Mouse (Mus musculus): ENCODE data around the gene Ankrd34c.

Gene Ankrd34c

GRCm38 (mm10) chr9:89738295-89738694 is at the start of gene Ankrd34c:
Gene Ankrd34c, minus strand, starts transcription at chr9:89738475.
- no peak for DNase-seq

DNA sequence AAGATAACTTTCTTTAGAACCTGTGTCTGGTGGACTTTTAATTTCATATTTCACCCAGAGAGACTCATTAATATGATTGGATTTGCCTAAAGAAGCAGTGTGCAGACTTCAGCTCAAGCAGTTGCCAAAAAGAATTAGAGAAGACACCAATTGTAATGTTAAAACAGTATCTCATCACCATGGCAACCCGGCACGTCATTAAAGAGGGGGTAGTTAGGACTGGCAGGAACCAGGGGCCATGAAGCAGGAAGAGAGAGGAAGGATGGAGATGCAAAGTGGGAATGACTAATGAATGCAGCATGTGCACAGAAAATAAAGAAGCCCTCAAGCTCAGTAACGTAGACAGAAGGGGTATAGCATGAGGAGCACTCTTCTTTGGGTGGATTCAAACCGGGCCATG is 49.3 kb upstream of the Ankrd34c start:
- DNase-seq = no peak

GRCm38 (mm10) chr9:89781395-89781927 is 43.2 kb upstream of the Ankrd34c start:
- no peak for DNase-seq

GRCm38 (mm10) chr9:89779237-89779636 is 41.0 kb upstream of the Ankrd34c start:
- no peak for DNase-seq

- no peak for DNase-seq
These were observed 32.9 kb upstream of the Ankrd34c start for GRCm38 (mm10) chr9:89771153-89771552.

- no peak for DNase-seq
These were observed 23.7 kb upstream of the Ankrd34c start for GRCm38 (mm10) chr9:89762017-89762416.

- DNase-seq = no peak
These were observed 20.3 kb upstream of the Ankrd34c start for GRCm38 (mm10) chr9:89758569-89758968.

- DNase-seq = no peak
These were observed 19.9 kb upstream of the Ankrd34c start for GRCm38 (mm10) chr9:89758139-89758538.

DNA sequence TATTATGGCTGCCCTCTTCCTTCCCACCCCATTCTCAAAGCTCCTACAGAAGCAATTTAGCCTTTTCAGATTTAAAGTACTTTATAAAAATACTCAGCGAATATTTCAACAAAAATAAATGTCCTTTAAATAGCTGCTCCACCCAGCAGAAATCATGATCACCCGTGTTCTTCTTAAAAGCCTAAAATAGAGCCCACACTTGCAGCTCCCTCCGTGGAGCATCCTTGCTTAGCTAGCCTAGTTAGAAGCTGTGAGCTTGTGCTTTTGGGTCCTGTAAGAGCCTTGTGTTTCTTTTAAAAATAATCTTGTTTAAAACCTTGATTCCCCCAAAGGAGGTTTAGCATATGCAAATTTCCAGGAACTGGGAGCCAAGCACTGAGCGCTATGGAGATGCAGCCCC is 19.3 kb upstream of the Ankrd34c start:
- no peak for DNase-seq

GRCm38 (mm10) chr9:89740041-89740440 is 1.8 kb upstream of the Ankrd34c start:
- no peak for DNase-seq

DNA sequence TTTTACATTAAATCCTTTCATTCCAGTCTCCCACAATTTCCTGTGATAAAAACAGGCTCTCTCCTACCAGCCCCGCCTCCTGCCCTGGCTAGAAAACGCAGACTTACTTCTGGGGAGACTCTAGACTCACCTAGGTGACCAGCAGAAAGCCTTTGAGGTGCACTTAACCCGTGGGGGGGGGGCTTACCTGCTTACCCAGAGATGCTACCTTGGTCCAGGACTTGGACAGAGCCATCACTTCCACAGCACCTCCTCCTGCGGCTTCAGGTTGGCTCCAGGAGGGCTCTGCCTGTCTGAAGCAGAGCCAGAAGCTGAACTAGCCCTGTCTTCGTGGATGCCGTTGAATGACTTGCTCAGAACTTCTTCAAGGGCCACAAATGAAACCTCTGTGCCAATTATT is 387 bp downstream of the Ankrd34c start:
- DNase-seq = no peak

DNA sequence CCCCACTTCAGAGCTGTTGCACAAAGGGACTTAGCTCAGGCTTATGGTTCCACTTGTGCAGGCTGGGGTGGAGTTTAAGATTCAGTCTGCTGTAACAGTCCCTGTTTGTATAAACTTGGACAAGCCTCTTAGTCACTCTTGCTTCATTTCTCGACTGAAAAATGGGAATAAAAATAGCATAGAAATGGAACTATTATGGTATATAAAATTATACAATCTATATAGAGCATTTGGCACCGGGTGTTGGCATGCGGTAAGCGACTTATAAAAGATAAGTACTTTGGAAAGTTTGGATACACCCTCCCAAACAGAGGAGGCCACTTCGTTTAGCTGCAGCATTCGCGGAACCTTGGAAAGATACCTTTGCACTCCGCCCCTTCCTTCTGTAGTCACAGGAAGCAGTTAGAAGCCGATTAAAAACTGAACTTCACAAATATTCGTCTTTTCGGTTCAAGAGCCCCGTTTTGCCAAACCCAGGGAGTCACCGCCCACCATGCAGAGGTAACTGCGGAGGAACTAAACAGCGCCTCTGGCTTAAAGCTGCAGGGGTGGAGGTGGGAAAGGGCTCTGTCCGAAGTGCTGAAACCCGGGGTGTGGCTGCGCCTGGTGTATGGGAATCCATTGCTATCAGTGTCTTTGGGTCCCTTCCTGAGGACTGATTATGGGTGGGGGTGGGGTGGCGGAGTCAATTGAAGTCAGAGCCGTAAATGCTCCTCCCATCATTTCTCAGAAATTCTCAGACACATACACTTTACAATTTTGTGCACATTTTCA is 1.2 kb downstream of the Ankrd34c start:
- DNase-seq = peak; percentile 2

- peak; percentile 29 for DNase-seq
These were observed 31.4 kb downstream of the Ankrd34c start for GRCm38 (mm10) chr9:89706906-89707305.

GRCm38 (mm10) chr9:89705197-89705533 is 33.1 kb downstream of the Ankrd34c start:
- no peak for DNase-seq

- peak; percentile 94 for DNase-seq
These were observed 33.7 kb downstream of the Ankrd34c start, which contains the start of gene Tmed3 for GRCm38 (mm10) chr9:89704265-89705196. Gene Tmed3, minus strand, starts transcription at chr9:89705068.

DNA sequence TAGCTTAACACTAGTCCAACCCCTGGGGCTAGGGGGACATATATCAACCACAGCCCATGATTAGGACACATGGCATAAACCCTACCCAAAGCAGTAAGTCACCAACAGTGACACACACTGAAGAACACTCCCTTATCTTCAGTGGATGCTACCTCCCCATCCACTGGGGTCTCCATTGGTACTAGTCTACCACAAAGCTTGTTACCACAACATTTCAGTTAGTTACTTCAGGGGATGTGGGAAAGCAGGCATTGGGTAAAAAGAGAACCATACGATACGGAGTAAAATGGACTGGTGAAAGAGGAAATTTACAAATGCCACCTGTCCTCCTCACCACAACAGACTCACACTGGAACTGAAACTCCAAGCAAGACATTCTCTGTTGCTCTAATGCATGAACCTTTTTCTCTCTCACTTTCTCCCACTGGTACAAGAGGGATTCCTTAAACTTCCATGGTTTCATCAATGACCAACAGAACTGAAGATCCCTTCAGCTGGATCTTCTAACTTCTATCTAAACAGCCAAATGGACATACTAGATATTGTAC is 37.3 kb downstream of the Ankrd34c start:
- no peak for DNase-seq

GRCm38 (mm10) chr9:89695143-89695542 is 43.1 kb downstream of the Ankrd34c start:
- no peak for DNase-seq

- DNase-seq = no peak
These were observed 44.6 kb downstream of the Ankrd34c start for GRCm38 (mm10) chr9:89693670-89694069.

GRCm38 (mm10) chr9:89689179-89689578 is 49.1 kb downstream of the Ankrd34c start:
- DNase-seq = no peak

DNA sequence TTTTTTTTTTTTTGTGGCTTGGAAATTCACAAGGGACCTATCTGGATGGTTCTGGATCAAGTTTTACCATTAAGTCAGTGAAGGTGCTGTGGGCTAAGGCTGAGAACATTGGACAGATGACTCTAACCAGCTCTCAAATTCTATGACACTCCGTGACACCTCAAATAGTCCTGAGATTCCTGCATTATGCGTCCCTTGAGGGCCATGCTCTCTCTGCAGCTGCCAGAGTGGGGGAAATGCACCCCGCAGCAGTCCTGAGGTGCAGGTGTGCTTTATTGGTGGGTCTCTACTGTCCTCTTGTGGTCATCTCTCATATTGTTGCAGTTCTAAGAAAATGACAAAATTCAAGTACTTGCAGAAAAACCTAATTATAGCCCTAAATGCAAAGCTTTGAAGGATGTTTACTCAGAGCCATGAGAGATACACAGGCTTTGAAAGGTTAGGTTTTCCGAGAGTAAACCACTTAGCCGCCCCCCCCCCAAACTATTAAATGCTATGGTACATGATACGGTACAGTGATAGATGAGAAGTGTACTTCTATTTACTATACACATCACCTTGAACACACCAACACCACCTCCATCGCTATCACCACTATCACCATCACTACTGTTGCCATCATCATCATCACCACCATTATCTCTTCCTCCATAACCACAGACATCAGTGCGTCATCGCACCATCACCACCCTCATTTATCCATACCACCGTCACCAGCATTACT is 50.6 kb downstream of the Ankrd34c start:
- peak; percentile 9 for DNase-seq

GRCm38 (mm10) chr9:89686262-89686661 is 52.0 kb downstream of the Ankrd34c start:
- no peak for DNase-seq

- peak; percentile 35 for DNase-seq
These were observed 59.3 kb downstream of the Ankrd34c start for GRCm38 (mm10) chr9:89678974-89679373.

Measured in lung, postnatal 36 days (tissue).